Mouse (Mus musculus): ENCODE measurements at regions not wholly inside any gene's neighbourhood (a gene's known extent, or its start where the extent isn't known, plus 50 kb on each side); places are given as distances from the start of the nearest gene placed in this dataset.

GRCm38 (mm10) chr5:75761459-75762310 is 187.0 kb downstream of the Kit start:
- no peak for DNase-seq

GRCm38 (mm10) chr5:75756168-75756567 is 181.5 kb downstream of the Kit start:
- DNase-seq, result no peak

- no peak for DNase-seq
These were observed 179.6 kb downstream of the Kit start for GRCm38 (mm10) chr5:75754356-75754755.

- DNase-seq, result no peak
These were observed 170.6 kb downstream of the Kit start for GRCm38 (mm10) chr5:75745311-75745710.

DNA sequence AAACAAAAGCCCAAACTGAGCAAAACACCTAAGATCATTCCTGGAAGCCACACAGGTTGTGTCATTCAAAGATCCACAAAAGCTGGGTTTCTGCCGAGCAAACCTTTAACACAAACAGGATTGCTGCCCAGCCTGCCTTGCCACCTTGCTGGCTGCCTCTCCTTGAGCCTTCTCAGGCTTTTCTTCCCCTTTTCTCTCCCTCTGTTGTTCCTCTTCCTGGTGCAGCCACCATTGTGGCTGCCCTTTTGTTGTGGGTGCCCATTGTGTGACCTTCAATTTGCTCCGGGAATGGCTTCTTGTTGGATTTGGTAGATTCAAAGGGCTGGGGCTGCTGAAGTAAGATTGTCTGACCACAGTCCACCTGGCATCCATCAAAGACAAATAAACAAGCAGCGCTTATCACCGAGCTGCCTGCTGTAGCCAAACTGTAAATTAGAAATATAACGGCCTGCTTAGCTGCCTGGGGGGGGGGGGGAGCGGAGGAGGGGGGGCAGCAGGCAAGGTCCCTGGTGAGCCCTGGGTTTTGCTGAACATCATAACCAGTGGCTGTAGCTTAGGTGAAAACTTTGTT is 169.8 kb downstream of the Kit start:
- DNase-seq, result no peak

GRCm38 (mm10) chr5:75739336-75739735 is 164.6 kb downstream of the Kit start:
- DNase-seq, result no peak

- no peak for DNase-seq
These were observed 163.7 kb downstream of the Kit start for GRCm38 (mm10) chr5:75738445-75738844.

DNA sequence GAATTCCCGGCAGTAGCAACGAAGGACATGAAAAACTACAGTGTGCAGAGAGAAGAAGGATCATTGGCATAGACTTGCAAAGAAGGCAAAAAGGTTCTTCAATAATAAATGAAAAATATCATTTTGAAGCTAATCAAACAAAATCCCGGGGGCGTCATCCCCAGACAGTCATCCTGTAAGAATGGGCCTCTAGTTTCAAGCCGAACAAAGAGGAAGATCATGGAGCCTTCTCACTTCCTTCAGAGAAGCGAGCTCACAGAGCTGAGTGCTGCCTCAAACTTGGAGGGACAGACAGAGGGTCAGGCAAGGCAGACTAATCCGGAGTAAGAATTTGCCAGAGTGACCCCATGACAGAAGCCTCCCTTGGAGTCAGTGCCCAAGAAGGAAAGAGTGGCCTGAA is 163.0 kb downstream of the Kit start:
- DNase-seq, result no peak

GRCm38 (mm10) chr5:75736318-75736717 is 161.6 kb downstream of the Kit start:
- DNase-seq, result peak; percentile 44

DNA sequence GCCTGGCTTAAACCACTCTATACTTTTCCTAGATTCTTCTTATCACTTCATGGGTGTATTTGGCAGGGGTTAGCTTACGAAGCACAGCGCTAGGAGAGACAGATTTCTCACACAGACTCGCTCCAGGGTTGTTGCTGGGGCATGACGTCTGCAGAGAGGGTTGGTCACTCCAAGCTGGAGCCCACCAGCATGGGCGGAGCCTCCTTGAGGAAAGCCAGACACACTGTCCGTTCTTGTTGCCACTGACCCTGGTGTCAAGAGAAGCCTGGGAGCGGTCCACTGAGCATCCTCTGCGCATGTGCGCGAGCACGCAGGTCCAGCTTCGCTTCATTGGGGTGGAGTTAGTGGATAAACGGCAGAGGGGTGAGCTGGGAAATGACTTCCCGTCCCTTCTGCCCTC is 159.8 kb downstream of the Kit start:
- no peak for DNase-seq

GRCm38 (mm10) chr5:75734043-75734442 is 159.3 kb downstream of the Kit start:
- no peak for DNase-seq

DNA sequence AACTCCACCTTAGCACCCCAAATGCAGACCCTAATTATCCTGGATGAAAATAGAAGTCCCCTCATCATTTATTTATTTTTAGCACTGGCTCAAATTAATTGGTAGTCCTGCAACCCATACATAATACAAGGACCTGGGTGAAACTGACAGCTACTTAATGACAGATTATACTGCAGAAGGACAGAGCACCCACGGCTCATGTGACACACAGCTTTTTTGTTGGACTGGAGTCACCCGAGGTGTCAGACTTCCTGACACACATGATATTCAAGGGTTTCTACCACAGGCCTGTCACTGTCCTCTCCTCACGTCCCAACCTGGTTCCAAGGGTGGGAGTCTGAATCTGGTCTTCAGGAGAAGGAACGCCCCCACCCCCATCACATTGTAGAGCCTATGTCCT is 156.5 kb downstream of the Kit start:
- DNase-seq, result no peak

DNA sequence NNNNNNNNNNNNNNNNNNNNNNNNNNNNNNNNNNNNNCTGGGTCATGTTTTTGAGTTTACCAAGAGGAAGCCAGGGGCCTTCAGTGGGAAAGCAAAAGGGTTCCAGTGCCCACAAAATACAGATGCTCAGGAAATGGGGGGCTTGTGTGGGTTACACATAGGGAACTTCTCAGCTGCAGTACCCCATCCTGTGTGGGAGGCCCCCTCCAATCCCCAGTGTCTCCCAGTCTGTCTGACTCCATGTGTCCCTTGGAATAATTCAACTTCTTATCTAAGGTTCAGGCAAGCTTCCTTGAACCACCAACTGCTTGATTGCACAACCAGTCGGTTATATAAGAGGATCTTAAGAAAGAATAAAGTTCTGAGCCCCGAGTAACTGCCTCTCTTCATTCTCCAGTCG is 156.0 kb downstream of the Kit start:
- peak; percentile 58 for DNase-seq

DNA sequence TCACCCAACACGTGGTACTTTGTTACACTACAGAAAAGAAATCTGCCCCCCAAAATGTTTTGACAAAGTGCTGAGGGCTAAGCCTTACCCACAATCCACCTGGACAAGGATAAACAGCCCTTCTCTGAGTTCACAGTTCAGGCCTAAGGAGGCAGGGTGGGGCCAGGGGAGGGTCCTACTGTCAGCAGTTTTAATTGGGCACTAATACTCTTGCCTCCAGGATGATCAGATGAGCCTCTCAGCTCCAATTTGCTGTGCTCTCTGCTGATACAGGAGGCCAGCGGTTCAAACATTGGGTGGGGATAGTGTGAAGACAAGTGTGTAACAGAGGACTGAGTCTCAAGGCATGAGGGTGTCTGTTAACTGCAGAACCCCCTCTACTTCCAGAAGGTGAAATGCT is 146.6 kb downstream of the Kit start:
- DNase-seq, result no peak

- DNase-seq, result no peak
These were observed 145.6 kb downstream of the Kit start for GRCm38 (mm10) chr5:75720091-75720940.

DNA sequence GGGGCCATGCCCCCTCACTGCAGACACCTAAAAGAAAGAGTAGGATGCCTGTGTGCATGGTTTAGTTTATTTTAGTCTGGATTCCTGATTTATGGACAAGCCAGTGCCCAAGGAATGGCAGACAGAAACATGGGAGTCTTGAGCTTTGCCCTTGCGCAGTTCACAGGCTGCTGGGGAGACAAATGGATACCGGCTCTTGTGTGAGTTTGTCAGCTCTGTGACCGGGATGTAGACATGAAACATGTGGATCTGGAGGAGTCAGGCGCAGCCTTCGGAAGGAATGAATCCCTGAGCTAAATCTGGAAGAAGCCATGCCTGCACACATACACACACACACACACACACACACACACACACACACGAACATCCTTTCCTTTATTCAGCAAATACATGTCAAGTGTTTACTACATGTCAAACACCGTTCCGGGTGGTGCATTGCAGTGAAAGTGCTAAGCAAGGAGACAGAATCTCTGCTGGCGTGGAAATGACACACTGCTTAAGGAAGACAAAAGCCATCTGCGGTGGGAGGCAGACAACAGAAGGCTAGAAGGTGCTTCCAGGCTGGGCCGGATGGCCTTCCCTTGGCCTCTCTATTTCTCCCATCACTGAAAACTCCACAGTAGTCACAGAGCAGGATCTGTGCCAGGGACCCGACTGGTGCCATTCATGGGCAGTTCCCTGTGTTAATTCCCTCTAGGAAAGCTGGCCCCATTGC is 144.0 kb downstream of the Kit start:
- DNase-seq, result no peak

Data from thymus, postnatal 25 days (tissue).